Mouse (Mus musculus) neural tube, embryonic 14.5 days (tissue): Measurements from ENCODE around the gene Vps45. TPM values are rescaled to one million over a fixed set of nuclear protein-coding genes. Genes with fewer than 3 reads are reported as not detected.
A peak's percentile ranks its signal among the peaks of the same experiment; 100 is the strongest.

Experiments used
- ATAC-seq: fragments of 200-750 bp; cut with Nextera tagmentation; 2 replicates; pipeline ENCODE4 v1.8.0; 2017; ENCODE audit warnings: low read depth, mild to moderate bottlenecking, moderate TSS enrichment, moderate library complexity
- H3K27ac ChIP-seq: fragments of 300-500 bp; sonication (generic); 2 replicates; pipeline ENCODE4 v1.5.1; 2014; ENCODE audit warnings: low read depth, mild to moderate bottlenecking, control low read depth, low read length, moderate library complexity, mixed read lengths
- H3K27me3 ChIP-seq: fragments of 300-500 bp; sonication (generic); 2 replicates; pipeline ENCODE4 v1.6.1; 2014; ENCODE audit warnings: low read length; ENCODE audit not compliant: control insufficient read depth, insufficient read depth
- H3K36me3 ChIP-seq: fragments of 300-500 bp; sonication (generic); 2 replicates; pipeline ENCODE4 v1.6.1; 2014; ENCODE audit warnings: low read length, mixed read lengths; ENCODE audit not compliant: control insufficient read depth, insufficient read depth
- H3K4me1 ChIP-seq: fragments of 300-500 bp; sonication (generic); 2 replicates; pipeline ENCODE4 v1.6.1; 2014; ENCODE audit warnings: low read length; ENCODE audit not compliant: control insufficient read depth, insufficient read depth
- H3K4me2 ChIP-seq: fragments of 300-500 bp; sonication (generic); 2 replicates; pipeline ENCODE4 v1.6.1; 2014; ENCODE audit warnings: mild to moderate bottlenecking, low read depth, low read length, control low read depth
- H3K4me3 ChIP-seq: fragments of 300-500 bp; sonication (generic); 2 replicates; pipeline ENCODE4 v1.5.1; 2014; ENCODE audit warnings: low read depth, low read length, control low read depth, mixed read lengths
- H3K9ac ChIP-seq: fragments of 300-500 bp; sonication (generic); replicated peaks from 2 replicates; pipeline ENCODE4 v1.6.1; 2014; ENCODE audit warnings: low read depth, mild to moderate bottlenecking, control low read depth, low read length, mixed read lengths
- H3K9me3 ChIP-seq: fragments of 300-500 bp; sonication (generic); 2 replicates; pipeline ENCODE4 v1.6.1; 2016; ENCODE audit warnings: low read length; ENCODE audit not compliant: control insufficient read depth
- WGBS: fragments of 180-500 bp; shearing (Covaris S2); extraction: QIAGEN DNeasy Blood & Tissue Kit; methylation state at CpG from one replicate; pipeline ENCODE4 v1.1.7; 2014; 5-methylcytosine and 5-hydroxymethylcytosine counted together
- polyA plus RNA-seq: library from polyadenylated mRNA; unstranded; fragments of >200 nt; fragmentation: Nextera tagmentation; extraction: Ambion mirVana; gene quantifications from 2 replicates; pipeline ENCODE4 v1.2.1, GENCODE M21; 2014

Vps45 gene
- polyA plus RNA-seq, 1 experiment from 2014 or later, result 45.6 TPM

- Histone ChIP-seq H3K9me3 (no peaks in the 10 kb centered on the region), H3K4me1 (no peaks in the 10 kb centered on the region), H3K4me2 (no peak overlapping the region), H3K27me3 (no peaks in the 10 kb centered on the region), H3K27ac (no peak overlapping the region), H3K36me3 (peaks cover 3% of the 10 kb centered on the region; the same call in 1 of the 2 replicates), H3K9ac (no peak overlapping the region), H3K4me3 (no peak overlapping the region)
- WGBS, result 82% methylated on average over 1 of the region's 1 CpGs
- ATAC-seq, result no peak
Observed at GRCm38 (mm10) chr3:96020735-96021134, 37.5 kb downstream of the Vps45 start.

DNA sequence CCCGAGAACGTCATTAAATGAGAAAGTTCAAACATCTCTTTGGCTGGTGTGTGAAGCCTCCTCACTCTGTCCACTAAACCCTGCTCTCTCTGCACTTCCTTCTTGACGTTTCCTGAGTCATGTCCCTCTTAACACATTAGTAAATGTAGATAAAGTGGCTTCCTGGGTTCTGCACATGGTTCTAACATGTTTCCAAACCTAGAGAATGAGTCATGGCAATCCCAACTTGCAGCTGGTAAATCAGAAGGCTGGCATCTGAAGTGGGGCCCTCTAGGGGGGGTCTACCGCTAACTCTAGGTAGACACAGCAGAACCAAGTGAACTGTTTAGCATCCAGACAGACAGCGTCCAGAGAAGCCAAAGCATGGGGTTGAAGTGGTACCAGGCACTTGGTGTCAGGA lies 40.8 kb downstream of the Vps45 start:
- H3K9ac ChIP-seq, result no peak overlapping the region
- WGBS, result 80% methylated on average over 5 of the region's 5 CpGs
- H3K27me3 ChIP-seq, result no peaks in the 10 kb centered on the region
- no peak for ATAC-seq
- H3K36me3 ChIP-seq, result peaks cover 3% of the 10 kb centered on the region; the same call in 1 of the 2 replicates
- no peaks in the 10 kb centered on the region for H3K9me3 ChIP-seq
- H3K4me2 ChIP-seq, result no peak overlapping the region
- no peak overlapping the region for H3K27ac ChIP-seq
- H3K4me1 ChIP-seq, result no peaks in the 10 kb centered on the region
- no peak overlapping the region for H3K4me3 ChIP-seq

- Histone ChIP-seq H3K27ac (no peak overlapping the region), H3K9me3 (no peaks in the 10 kb centered on the region), H3K36me3 (peaks cover 3% of the 10 kb centered on the region; the same call in 1 of the 2 replicates), H3K27me3 (no peaks in the 10 kb centered on the region), H3K4me1 (no peaks in the 10 kb centered on the region), H3K4me3 (no peak overlapping the region), H3K4me2 (no peak overlapping the region), H3K9ac (no peak overlapping the region)
- whole genome bisulfite sequencing, result 87% methylated on average over 2 of the region's 2 CpGs
- ATAC-seq, result peak; percentile 21; the same call in 1 of the 2 replicates
Observed at GRCm38 (mm10) chr3:96016257-96016889, 41.9 kb downstream of the Vps45 start.

DNA sequence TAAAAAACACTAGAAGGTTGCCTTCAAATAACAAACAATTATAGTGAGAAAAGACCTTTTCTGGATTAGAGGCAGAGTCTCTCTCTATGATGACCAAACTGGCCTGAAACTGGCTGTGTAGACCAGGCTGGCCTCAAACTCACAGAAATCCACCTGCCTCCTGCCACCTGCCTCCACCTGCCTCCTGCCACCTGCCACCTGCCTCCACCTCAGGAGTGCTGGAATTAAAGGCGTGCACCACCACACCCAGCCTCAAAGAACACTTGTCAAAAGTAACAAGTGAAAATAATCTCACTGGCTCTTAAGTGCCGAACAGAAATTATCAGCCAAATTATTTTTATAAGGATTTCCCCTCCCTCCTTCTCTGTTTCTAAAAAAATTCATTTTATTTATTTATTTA lies 42.6 kb downstream of the Vps45 start:
- 93% methylated on average over 2 of the region's 2 CpGs for WGBS
- Histone ChIP-seq H3K27ac (no peak overlapping the region), H3K4me1 (no peaks in the 10 kb centered on the region), H3K4me3 (no peak overlapping the region), H3K36me3 (peaks cover 3% of the 10 kb centered on the region; the same call in 1 of the 2 replicates), H3K9me3 (no peaks in the 10 kb centered on the region), H3K4me2 (no peak overlapping the region), H3K27me3 (no peaks in the 10 kb centered on the region), H3K9ac (no peak overlapping the region)
- no peak for ATAC-seq

- no peak for ATAC-seq
- H3K4me2 ChIP-seq, result no peak overlapping the region
- no peak overlapping the region for H3K9ac ChIP-seq
- no peaks in the 10 kb centered on the region for H3K27me3 ChIP-seq
- no peaks in the 10 kb centered on the region for H3K9me3 ChIP-seq
- H3K4me3 ChIP-seq, result no peak overlapping the region
- no peaks in the 10 kb centered on the region for H3K4me1 ChIP-seq
- WGBS, result 43% methylated on average over 5 of the region's 5 CpGs
- H3K36me3 ChIP-seq, result no peaks in the 10 kb centered on the region
- H3K27ac ChIP-seq, result no peak overlapping the region
Observed at GRCm38 (mm10) chr3:96012805-96013204, 45.5 kb downstream of the Vps45 start.

- no peaks in the 10 kb centered on the region for H3K27me3 ChIP-seq
- no peak for ATAC-seq
- H3K4me1 ChIP-seq, result no peaks in the 10 kb centered on the region
- no peak overlapping the region for H3K9ac ChIP-seq
- H3K4me3 ChIP-seq, result no peak overlapping the region
- H3K9me3 ChIP-seq, result no peaks in the 10 kb centered on the region
- 0 out of 2 replicates have a peak, but pooled peaks cover 3% of the 10 kb centered on the region for H3K36me3 ChIP-seq
- H3K27ac ChIP-seq, result no peak overlapping the region
- WGBS, result 80% methylated on average over 6 of the region's 6 CpGs
- no peak overlapping the region for H3K4me2 ChIP-seq
Observed at GRCm38 (mm10) chr3:96008463-96008862, 49.8 kb downstream of the Vps45 start.

- Histone ChIP-seq H3K27me3 (no peaks in the 10 kb centered on the region), H3K9ac (no peak overlapping the region), H3K9me3 (no peaks in the 10 kb centered on the region), H3K4me3 (no peak overlapping the region), H3K27ac (no peak overlapping the region), H3K4me2 (no peak overlapping the region), H3K36me3 (0 out of 2 replicates have a peak, but pooled peaks cover 3% of the 10 kb centered on the region), H3K4me1 (peaks cover 10% of the 10 kb centered on the region)
- ATAC-seq, result no peak
- WGBS, result 93% methylated on average over 1 of the region's 1 CpGs
Observed at GRCm38 (mm10) chr3:96001560-96001959, 56.7 kb downstream of the Vps45 start.

DNA sequence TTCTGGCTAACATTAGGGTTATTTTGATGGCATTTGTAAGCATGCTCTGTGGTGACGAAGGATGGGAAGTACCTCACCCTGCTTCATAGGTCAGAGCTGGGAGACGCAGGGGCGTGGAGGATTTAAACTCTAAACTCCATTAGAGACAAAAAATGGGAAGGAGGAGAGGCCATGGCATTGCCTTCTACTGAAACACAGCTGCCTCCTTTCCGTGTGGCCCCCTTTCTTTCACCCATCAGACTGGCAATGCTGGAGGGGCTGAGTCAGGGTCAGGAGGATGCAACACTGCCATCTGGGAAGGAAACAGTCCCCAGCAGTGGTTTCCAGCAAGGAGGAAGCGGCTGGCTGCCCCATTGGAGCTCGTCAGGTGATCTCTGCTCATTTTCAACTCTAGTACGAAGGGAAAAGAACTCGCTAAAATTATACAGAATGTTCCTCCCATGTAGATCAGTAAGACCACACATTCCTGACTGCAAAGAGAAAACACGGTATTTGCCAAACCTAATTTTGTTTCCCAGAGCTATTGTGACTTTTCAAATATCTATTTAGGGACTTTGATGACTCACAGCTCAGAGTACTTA lies 57.3 kb downstream of the Vps45 start:
- WGBS, result 71% methylated on average over 9 of the region's 9 CpGs
- no peak overlapping the region for H3K4me2 ChIP-seq
- H3K9me3 ChIP-seq, result no peaks in the 10 kb centered on the region
- ATAC-seq, result no peak
- H3K27me3 ChIP-seq, result no peaks in the 10 kb centered on the region
- no peak overlapping the region for H3K27ac ChIP-seq
- H3K36me3 ChIP-seq, result 0 out of 2 replicates have a peak, but pooled peaks cover 3% of the 10 kb centered on the region
- no peak overlapping the region for H3K9ac ChIP-seq
- peaks cover 10% of the 10 kb centered on the region for H3K4me1 ChIP-seq
- H3K4me3 ChIP-seq, result no peak overlapping the region

GRCm38 (mm10) chr3:96000080-96000632 lies 58.1 kb downstream of the Vps45 start:
- no peaks in the 10 kb centered on the region for H3K27me3 ChIP-seq
- ATAC-seq, result no peak
- no peak overlapping the region for H3K4me3 ChIP-seq
- 0 out of 2 replicates have a peak, but pooled peaks cover 3% of the 10 kb centered on the region for H3K36me3 ChIP-seq
- WGBS, result 82% methylated on average over 14 of the region's 14 CpGs
- peaks cover 10% of the 10 kb centered on the region for H3K4me1 ChIP-seq
- H3K9ac ChIP-seq, result 0 out of 2 replicates have a peak overlapping the region, but pooled peaks have one; percentile 11
- no peak overlapping the region; the same call in 1 of the 2 replicates for H3K27ac ChIP-seq
- H3K9me3 ChIP-seq, result no peaks in the 10 kb centered on the region
- no peak overlapping the region for H3K4me2 ChIP-seq
